Mouse (Mus musculus): ENCODE results near the gene Crip3. TPM values are rescaled to one million over a fixed set of nuclear protein-coding genes. Genes with fewer than 3 reads are reported as not detected.
A peak's percentile ranks its signal among the peaks of the same experiment; 100 is the strongest.

The Crip3 gene
- not detected for polyA plus RNA-seq (2017; shearing (Covaris generic))

DNA sequence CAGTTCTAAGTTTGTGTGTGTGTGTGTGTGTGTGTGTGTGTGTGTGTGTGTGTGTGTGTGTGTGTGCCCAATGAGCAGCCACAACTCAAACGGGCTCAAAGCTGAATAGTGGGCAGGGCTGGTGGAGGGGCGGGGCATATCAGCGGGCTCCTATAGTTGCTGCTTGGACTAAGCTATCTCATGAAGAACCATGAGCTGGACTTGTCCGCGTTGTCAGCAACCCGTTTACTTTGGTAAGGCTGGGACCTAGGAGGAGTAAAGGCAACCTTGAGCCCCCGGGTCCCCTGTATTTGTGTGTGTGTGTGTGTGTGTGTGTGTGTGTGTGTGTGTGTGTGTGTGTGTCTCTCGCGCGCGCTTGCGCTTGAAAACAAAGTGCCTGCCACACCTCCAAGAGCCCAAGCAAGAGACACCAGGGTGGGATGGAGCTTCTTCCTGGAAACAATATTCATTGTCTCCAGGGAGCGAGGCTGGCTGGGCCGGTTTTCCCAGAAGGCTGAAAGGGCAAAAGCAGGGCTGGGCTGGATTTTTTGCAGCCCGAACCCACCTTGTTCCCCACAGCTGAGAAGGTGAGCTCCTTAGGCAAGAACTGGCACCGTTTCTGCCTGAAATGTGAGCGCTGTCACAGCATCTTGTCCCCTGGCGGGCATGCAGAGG lies at the start of gene Crip3:
Crip3 (plus strand) TSS at position 166 of the 654 bp plus-strand sequence.
- ATAC-seq, result no peak

DNA sequence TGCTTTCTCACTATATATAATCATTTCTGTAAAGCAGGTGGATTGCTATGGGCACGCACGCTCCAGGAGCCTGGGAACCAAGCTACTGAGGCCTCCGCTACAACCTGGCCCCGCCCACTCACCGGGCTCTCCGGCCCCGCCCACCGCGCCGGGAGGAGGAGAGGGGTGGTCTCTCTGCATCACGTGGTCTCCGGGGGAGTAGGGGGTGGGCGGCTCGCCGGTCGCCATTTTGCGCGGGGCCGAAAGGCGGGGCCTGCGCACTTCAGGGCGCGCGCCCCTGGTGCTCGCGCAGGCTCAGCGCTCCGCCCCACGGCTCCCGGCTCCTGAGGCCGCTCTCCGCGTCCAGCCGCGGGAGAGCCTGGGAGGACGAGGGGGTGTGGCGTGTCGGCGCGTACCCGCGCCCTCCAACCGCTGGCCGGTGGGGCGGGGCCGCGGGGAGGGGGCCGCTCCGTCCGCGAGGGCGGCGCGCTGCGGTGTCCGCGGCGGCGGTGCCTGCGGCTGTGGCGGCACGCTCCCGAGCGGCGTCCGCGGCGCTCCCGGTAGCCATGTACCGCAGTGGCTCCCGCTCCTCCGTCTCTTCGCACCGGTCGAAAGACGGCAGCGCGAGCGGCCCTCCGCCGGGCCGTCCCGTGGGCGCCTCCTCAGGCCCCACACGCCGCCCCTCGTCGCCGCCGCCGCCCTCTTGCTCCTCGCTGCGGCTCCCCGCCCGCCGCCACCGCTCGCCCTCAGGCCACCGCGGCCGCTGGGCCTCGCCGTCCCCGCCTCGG lies 45.2 kb upstream of the Crip3 start, which contains the start of gene Zfp318:
Zfp318 (plus strand) TSS at position 438 of the 767 bp plus-strand sequence.
- peak; percentile 75 for ATAC-seq

- no peak for ATAC-seq
These were observed 44.5 kb upstream of the Crip3 start for GRCm38 (mm10) chr17:46384061-46384801.

DNA sequence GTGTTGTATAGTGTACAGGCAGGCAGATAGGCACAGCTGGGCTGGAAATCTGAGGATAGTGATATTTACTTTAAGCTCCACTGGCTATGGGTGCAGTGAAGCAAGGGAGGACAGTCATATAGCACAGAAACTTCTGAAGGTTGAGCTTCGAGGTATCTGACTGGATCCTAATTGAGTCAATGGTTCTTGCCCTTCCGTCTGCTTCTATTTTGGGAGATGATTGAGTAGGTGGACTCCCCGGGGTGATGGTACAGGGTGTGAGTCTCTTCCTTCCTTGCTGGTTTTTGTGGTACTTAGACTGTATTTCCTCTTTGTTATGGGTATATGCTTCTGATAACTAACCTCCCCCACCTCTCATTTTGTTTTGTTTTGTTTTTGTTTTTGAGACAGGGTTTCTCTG lies 40.5 kb upstream of the Crip3 start:
- peak; percentile 55 for ATAC-seq

DNA sequence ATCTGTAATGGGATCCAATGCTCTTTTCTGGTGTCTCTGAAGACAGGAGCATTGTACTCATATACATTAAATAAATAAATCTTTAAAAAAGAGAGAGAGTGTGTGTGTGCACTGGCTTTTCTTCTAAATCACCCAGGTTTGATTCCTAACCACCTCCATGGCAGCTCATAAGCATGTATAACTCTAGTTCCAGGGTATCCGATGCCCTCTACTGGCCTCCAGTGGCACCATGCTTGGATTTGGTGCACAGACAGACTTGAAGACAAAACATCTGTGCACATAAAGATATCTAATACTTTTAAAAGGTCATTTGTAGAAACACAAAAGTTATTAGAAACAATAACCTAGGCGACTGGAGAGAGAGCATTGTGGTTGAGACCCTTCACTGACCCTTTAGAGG lies 35.7 kb upstream of the Crip3 start:
- peak; percentile 67 for ATAC-seq

DNA sequence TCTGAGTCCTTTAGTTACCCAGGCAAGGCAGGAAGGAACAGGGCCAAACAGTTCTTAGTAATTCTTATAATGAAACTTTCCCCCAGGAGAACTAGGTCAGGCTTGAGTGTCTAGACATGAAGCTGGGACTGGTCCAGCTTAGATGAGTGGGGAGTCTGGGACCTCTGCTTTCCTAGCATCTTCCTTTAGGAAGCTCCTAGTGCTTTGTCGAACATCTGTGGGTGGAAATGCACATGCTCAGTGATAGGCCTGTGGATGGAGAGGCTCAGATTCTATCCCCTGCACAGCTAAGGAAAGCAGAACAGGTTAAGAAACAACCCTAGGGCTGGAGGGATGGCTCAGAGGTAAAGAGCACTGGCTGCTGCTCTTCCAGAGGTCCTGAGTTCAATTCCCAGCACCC lies 34.1 kb upstream of the Crip3 start:
- no peak for ATAC-seq

DNA sequence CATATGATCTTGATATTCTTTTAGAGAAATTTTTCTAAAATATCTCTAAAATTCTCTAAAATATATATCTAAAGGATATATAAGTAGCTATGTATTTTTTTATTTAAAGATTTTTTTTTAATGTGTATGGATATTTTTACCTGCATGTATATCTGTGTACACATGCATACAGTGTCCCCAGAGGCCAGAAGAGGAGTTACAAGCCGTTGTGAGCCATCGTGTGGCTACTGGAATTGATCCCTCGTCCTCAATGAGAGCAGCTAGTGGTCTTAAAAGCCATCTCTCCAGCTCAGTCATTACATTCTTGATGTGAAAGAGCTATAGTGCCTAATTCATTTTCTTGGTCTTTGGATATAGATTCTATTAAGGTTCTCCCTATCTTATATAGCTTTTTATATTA lies 20.2 kb upstream of the Crip3 start:
- ATAC-seq, result peak; percentile 32

- no peak for ATAC-seq
These were observed 10.1 kb upstream of the Crip3 start for GRCm38 (mm10) chr17:46418628-46419027.

GRCm38 (mm10) chr17:46419717-46420116 lies 9.0 kb upstream of the Crip3 start:
- no peak for ATAC-seq

- ATAC-seq, result no peak
These were observed 2.2 kb upstream of the Crip3 start for GRCm38 (mm10) chr17:46426496-46426895.

DNA sequence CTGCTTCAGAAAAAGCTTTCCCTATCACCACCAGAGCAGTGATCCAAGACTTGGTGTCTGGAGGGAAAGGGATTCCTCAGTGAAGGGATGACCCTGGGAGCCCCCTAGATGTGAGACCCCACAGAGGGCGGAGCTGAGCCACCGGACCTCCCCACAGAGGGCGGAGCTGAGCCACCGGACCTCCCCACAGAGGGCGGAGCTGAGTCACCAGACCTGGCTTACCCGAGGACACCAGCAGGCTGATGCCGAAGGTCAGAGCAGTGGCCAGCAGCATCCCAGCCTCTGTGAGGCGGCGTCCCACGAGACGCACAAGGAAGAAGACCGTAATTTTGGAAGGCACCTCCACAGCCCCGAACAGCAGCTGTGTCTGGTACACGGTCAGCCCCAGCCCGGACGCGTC lies 4.9 kb downstream of the Crip3 start:
- ATAC-seq, result no peak

GRCm38 (mm10) chr17:46436672-46437366 lies 8.1 kb downstream of the Crip3 start:
- no peak for ATAC-seq

DNA sequence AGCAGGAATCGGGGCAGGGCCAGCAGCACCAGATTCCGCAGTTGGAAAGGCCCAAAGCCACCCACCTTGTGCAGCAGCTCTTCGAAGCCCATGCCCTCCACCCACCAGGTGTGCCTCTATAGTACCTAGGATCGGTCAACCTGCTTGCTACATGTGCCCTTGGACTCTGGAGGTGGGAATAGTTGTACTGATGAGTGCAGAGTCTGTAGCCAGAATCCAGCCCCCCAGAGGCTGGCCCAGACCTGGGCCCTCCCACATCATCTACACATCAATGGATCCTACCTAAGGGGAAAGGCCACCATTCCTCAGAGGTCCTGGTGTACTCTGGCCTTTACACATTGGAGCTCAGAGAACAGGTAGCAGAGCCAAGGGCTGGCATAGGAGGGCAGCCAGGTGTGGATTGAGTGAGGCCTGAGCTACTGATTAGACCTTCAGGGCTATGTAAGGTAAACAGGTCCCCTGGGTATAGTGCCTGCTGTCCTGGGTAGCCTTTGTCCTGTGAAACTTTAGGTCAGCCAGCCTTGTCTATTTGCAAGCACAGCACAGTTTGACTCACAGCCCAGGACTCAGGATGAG lies 9.7 kb downstream of the Crip3 start, which contains the start of gene Slc22a7:
Slc22a7 (minus strand) TSS at position 160 of the 576 bp plus-strand sequence.
- no peak for ATAC-seq

DNA sequence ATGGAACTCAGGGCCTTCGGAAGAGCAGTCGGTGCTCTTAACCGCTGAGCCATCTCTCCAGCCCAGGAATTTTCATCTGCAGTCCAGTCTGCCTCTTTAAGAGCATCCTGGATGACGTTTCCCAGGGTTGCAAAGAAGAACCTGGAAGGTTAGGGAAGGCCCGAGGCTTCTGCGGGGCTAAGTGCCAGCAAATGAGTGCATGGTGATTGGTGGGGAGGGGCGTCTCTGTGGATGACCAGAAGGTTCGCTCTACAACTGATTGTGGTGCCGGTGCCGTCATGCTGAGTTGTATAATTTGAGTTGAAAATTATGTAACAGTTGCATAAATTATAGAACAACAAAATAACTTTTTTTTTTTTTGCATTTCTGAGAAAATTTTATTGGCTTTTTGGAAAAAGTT lies 10.4 kb downstream of the Crip3 start:
- no peak for ATAC-seq

DNA sequence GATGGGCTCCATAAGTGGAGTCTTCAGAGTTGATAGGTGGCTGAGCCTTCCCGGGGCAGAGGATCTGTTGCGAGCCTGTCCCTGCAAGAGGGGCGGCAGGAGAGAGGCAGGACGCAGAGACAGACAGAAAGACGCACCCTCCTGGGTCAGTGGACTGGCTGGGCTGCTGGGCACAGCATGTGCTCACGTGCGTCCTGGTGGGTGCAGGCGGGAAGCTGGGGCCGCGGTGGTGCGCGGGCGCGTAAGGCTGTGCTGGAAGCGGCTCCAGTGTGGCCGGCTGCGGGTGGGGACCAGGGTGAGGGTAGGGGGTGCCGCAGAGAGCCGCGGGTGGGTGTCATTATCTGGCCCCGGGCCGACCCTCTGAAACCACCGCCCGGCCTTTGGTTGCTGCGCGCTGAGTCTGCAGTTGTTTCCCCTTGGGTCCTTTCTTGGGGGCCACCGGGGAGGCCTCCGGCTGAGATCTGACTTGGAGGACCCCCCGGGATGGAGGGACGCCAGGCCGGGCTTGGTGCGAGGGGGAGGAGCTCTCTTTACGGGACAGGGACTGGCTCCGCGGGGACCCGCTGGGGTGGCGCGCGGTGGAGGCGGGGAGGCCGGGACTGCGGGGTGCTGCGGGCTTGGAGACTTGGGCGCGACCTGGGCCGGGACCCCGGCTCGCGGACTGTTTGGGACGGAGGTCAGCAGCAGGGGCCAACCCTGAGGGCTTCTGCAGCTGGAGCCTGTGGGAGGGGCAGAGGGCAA lies 16.3 kb downstream of the Crip3 start:
- ATAC-seq, result no peak

DNA sequence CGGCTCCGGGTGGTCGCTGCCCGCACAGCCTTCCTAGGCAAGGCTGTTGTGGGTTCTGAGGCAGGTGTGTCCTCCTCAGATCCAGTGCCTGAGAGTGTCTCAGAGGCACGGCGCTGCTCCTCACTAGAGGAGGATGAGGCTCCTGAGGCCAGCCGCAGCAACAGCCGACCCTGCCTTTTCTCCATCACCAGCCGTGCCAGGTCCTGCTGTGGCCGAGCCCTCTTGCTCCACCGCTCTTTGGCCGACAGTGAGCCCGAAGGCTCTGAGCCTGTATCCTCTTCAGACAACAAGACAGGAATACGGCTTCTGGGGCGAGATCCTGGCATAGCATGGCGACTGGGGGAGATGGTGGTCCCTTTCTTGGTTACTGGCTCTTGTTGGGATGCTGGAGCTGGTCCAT lies 17.5 kb downstream of the Crip3 start:
- ATAC-seq, result no peak

- ATAC-seq, result no peak
These were observed 24.0 kb downstream of the Crip3 start for GRCm38 (mm10) chr17:46452683-46453082.

- no peak for ATAC-seq
These were observed 24.7 kb downstream of the Crip3 start for GRCm38 (mm10) chr17:46453302-46453948.

DNA sequence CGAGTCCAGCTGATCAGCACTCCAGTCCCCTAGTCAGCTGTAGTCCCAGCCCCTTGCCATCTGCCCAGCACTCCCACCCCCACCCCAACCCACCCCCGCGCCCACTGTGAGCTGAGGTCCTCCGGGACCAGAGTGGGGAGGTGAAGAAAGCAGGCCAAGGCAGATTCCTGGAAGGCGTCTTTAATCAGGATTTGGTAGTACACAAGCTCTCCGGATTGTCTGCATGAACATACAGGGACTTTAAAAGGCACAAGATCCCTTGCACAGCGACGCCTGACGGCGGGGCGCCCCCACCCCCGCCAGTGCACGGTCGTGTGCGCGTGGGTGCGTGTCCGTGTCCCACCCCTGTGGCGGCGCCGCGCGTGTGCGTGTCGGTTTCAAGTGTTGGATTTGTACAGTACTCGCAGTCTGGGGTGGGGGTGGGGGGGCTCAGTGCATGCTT lies 25.3 kb downstream of the Crip3 start:
- no peak for ATAC-seq

DNA sequence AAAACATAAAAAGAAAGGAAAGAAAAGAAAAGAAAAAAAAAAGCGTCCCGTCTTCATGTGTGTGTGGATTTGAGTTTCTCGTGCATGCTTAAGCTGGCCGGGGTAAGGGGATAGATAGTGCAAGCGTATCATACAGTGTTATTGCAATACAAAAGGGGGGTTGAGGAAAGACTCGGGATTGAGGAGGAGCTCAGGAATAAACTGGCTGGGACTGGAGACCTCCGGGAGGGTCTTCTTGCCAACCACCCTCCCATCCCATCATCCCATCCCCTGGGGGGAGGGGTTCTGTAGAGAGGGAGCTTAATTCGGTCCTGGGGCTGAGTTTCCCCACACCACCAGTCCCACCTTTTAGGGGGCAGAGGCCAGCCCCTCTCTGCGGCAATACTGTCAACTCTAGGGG lies 25.8 kb downstream of the Crip3 start:
- ATAC-seq, result no peak

DNA sequence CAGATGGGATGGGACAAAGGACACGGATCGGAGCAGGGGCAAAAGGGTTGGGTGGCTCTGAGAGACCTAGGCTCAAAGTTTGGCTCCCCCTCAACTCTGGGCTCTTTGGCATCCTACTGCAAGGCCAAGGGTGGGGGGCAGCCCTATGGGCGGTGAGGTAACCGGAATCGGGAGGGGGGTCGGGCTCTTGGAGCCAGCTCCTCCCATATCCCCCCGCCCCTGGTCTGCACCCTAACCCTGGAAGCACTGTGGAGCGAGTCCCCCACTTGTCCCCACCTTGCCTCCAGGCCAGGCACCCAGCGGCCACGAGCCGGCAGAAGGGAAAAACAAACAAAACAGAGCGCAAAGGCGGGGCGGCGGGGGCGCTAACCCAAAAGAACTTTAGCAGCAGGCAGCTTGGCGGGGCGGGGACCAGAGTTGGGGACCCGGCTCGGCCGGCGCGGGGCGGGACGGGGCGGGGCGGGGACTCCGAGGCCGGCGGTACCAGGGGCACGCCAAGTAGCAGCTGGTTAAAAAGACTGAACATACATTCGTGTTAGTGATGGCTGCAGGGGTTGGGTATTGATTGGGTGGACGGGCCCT lies 26.5 kb downstream of the Crip3 start:
- no peak for ATAC-seq

Data from activated CD4-positive, CD25-positive, alpha-beta regulatory T cell, adult 4 months (primary cell).